Mouse (Mus musculus) gastrocnemius, postnatal 10 days (tissue): ENCODE measurements around the gene Olfr1102. TPM values are rescaled to one million over a fixed set of nuclear protein-coding genes. Genes with fewer than 3 reads are reported as not detected.

ENCODE experiments used
- DNase-seq: peaks from one replicate; pipeline ENCODE4 v3.0.0; 2021; ENCODE audit warnings: mixed read lengths
- long read RNA-seq, 2 experiments: library from polyadenylated mRNA; stranded (forward); transcript quantifications; one replicate each; pipeline ENCODE4 v2.0.0; 2021
- total RNA-seq, 2 experiments: library from RNA; stranded (reverse); gene quantifications; 2 replicates each; pipeline ENCODE4 v1.2.3; 2021

The Olfr1102 gene
- not detected for total RNA-seq
- long read RNA-seq, experiment 1 = 0 reads
- long read RNA-seq, experiment 2 = 0 reads

GRCm38 (mm10) chr2:86998098-86998497 lies at the start of gene Olfr1102:
Olfr1102 (plus strand) TSS chr2:86998398.
- DNase-seq = no peak

- no peak for DNase-seq
These were observed 37.6 kb upstream of the Olfr1102 start, which contains the start of gene Olfr1099 for GRCm38 (mm10) chr2:86960593-86960992. Olfr1099 (minus strand) TSS chr2:86960693.

GRCm38 (mm10) chr2:86979854-86980253 lies 18.3 kb upstream of the Olfr1102 start, which contains the start of gene Olfr1100:
Olfr1100 (minus strand) TSS chr2:86979954.
- no peak for DNase-seq

- no peak for DNase-seq
These were observed 7.1 kb upstream of the Olfr1102 start, which contains the start of gene Olfr1101 for GRCm38 (mm10) chr2:86991121-86991520. Olfr1101 (minus strand) TSS chr2:86991221.

GRCm38 (mm10) chr2:87026980-87027379 lies 28.8 kb downstream of the Olfr1102 start, which contains the start of gene Olfr1104:
Olfr1104 (minus strand) TSS chr2:87027080.
- no peak for DNase-seq

GRCm38 (mm10) chr2:87036431-87036830 lies 38.2 kb downstream of the Olfr1102 start, which contains the start of gene Olfr1105:
Olfr1105 (minus strand) TSS chr2:87036531.
- DNase-seq = no peak

- no peak for DNase-seq
These were observed 54.0 kb downstream of the Olfr1102 start, which contains the start of gene Olfr1106 for GRCm38 (mm10) chr2:87052173-87052572. Olfr1106 (minus strand) TSS chr2:87052273.

Other genes starting within 250 kb of the Olfr1102 start
- gene Olfr1090, start 239.4 kb upstream of the Olfr1102 start, total RNA-seq = not detected
- gene Olfr1093, start 215.9 kb upstream of the Olfr1102 start, total RNA-seq = not detected
- not detected for gene Olfr141, start 188.4 kb upstream of the Olfr1102 start, total RNA-seq
- not detected for gene Olfr1094, start 173.7 kb upstream of the Olfr1102 start, total RNA-seq
- not detected for gene Olfr1095, start 146.7 kb upstream of the Olfr1102 start, total RNA-seq
- not detected for gene Gm13723, start 123.6 kb upstream of the Olfr1102 start, total RNA-seq
- not detected for gene Olfr1097, start 106.2 kb upstream of the Olfr1102 start, total RNA-seq
- gene Olfr1098, start 73.9 kb upstream of the Olfr1102 start, total RNA-seq = not detected
- not detected for gene Olfr1099, start 37.7 kb upstream of the Olfr1102 start, total RNA-seq
- gene Olfr1100, start 18.4 kb upstream of the Olfr1102 start, total RNA-seq = not detected
- not detected for gene Olfr1101, start 7.2 kb upstream of the Olfr1102 start, total RNA-seq
- gene Olfr1104, start 28.7 kb downstream of the Olfr1102 start, total RNA-seq = not detected
- gene Olfr1105, start 38.1 kb downstream of the Olfr1102 start, total RNA-seq = not detected
- gene Olfr1106, start 53.9 kb downstream of the Olfr1102 start, total RNA-seq = not detected
- gene Olfr1107, start 77.4 kb downstream of the Olfr1102 start, total RNA-seq = not detected
- gene Olfr1109, start 97.6 kb downstream of the Olfr1102 start, total RNA-seq = not detected
- not detected for gene Olfr259, start 116.2 kb downstream of the Olfr1102 start, total RNA-seq
- gene Olfr1110, start 141.9 kb downstream of the Olfr1102 start, total RNA-seq = not detected
- not detected for gene Olfr1111, start 154.2 kb downstream of the Olfr1102 start, total RNA-seq
- gene Olfr1112, start 189.4 kb downstream of the Olfr1102 start, total RNA-seq = not detected
- not detected for gene Olfr1113, start 210.6 kb downstream of the Olfr1102 start, total RNA-seq
- not detected for gene Olfr1115, start 249.6 kb downstream of the Olfr1102 start, total RNA-seq